Mouse (Mus musculus) heart, postnatal 4 days (tissue): ENCODE data around the gene Fignl2. TPM values are rescaled to one million over a fixed set of nuclear protein-coding genes. Genes with fewer than 3 reads are reported as not detected.

ENCODE experiments used
- DNase-seq: peaks from one replicate; pipeline ENCODE4 v3.0.0; 2021
- total RNA-seq, 2 experiments: library from RNA; stranded (reverse); gene quantifications; 2 replicates each; pipeline ENCODE4 v1.2.3; 2021

Fignl2 gene
- total RNA-seq, 2 experiments from 2014 or later = 3.2 to 4.2 TPM

DNA sequence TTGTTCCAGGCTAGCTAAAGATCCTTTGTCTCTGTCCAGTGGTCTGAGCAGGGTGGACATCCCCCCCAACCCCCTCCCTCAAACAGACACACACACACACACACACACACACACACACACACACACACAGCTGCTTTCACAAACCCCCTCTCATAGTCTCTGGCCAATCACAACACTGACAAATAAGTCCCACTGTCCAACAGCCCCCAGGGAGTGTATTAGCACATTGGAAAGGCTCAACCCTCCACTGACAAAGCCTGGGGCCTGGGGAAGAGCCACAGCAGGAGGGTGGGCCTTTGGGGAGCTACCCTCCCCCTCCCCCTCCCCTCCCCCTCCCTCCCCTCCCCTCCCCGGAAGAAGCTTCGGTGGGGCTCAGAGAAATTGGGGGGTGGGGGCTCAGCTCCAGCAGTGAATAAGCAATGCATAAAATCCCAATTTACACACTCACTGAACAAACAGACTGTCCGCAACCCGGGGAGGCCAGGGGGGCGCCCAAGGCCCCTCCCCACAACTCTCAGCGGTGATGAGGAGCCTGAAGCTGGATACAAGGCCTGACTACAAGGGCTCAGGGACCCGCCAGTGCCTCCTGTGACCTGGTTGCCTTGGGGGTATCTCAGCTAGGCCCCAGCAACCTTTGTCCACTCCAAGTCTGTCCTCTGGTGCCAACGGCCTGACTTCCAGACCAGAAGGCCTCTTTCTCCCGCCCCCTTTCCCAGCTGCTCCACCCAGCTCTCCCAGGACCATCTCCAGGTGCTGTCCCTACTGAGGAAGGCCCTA is 11.3 kb downstream of the Fignl2 start:
- DNase-seq = no peak

DNA sequence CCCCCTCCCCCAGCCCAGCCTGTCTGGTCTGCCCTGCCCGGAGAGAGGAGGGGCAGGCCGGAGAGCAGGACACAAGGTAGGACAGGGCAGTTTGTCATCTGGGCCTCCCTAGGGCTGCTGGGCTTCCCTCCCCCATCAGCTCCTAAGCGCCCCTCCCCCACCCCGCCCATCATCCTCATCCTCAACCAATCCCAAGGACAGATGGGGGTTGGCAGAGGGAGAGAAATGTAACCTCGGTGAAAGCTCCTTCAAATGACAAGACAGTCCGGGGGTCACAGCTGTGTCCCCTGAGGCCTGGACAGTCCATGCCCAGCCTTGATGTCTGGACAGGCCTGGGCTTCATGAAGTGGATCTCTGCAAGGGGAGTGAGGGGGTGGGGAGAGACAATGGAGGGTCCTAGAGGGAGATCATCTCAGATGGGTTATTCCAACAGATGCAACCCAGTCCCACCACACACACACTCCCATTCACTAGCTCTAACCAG is 12.0 kb downstream of the Fignl2 start:
- no peak for DNase-seq

DNA sequence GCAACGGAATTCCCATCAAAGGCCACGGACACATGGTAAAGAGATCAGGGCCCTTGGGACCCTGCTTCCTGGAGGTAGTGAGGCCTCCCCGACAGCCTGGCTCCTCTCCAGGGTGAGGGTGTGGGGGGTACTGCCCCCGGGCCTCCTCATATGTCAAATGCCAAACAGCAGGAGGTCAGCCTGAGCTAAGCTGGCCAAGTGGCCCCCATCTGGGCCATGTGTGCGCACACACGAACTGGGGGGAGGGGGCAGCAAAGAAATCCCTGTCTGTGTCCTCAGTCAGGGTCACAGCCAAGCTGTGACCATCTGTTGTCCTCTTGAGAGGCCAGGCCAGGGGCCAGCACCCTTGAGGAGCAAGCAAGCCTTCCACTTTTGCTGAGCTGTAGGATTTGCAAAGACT is 13.3 kb downstream of the Fignl2 start:
- DNase-seq = peak; percentile 57

DNA sequence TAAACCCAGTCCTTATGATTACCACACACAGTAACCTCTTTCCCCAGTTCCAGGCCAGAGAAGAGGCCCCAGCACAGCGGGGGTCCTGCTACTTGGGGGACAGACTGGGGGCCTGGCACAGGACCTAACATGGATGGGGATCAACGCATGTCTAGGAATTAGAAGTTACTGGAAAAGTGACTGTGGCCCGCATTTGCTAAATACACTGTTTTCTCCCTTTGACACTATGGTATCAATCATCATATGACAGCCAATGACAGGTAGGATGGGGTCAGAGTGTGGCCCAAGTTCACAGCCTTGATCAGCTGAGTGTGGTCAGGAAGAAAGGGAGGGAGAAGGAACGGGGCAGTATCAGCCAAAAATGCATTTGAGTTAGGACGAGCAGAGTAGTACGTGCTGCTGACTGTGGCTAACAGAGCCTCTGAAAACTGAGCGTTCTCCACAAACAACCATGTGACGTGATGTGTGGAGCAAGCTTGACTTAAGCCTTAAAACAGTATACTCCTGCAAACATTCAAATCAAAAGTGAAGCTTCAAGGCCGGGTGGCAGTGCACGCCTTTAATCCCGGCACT is 18.0 kb downstream of the Fignl2 start:
- DNase-seq = no peak

DNA sequence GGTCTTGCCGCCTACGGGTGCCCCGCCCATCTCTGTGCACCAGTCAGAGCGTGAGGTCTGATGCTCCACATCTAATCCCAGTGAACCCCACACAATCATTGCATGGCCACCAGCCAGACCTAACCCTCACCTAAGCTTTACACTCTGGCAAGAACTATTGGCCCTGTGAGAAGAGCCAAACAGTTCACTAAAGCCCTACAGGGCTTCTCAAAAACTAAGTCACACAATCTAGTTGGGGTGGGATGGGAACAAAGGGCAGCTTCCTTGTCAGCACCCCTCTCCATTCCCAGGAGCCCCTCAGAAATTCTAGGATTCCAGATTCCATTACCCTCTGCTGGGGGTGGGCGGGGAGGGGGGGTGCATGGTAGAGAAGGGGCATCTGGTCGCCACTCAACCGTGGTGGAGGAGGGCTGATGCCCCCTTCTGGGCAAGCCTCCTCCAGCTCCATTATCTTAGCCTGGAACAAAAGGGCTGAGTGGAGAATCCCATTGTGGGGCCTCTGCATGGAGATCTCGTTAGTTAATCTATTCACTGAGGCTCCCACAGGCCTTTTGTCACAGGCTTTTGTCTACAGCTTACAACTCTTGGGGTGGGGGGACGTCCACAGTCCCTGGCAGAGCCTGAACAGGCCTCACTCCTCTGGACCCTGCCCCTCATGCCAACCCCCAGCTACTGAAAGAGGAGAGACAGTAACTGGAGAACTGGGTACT is 18.6 kb downstream of the Fignl2 start:
- no peak for DNase-seq

DNA sequence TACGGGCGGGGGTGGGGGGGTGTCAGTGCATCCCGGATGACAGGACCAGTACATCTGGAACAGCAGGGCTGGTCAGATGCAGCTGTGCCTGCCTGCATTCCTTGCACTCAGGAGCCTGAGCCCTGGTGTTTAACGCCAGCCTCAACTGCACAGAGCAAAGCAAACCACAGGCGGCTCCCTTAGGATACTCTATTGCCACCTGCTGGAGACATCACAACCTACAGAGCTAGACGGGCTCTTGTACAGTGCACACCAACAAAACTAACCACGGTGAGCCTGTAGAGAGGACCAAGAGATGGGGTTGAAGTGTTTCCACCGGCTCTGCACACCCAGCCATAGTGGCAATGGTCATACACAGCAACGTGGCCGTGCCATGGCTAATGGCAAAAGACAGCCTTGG is 22.1 kb downstream of the Fignl2 start:
- DNase-seq = peak; percentile 68

DNA sequence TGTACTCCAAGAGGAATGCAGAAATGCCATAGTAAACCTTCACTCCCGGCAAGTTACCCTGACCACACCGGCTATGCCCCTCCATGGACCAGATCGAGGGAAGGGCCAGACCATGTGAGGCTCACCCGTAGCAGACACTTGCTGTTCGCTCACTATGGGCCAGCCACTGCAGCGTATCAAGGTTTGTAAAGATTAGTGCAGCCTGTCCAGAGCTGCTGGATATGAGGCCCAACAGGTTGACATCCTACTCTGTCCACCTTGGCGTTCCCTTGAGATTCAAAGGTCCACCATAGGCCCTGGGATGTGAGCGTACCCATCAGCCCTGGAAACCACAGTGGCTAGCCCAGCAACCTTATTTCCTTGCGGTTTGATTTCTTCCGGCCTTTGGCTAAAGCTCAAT is 23.8 kb downstream of the Fignl2 start:
- no peak for DNase-seq

DNA sequence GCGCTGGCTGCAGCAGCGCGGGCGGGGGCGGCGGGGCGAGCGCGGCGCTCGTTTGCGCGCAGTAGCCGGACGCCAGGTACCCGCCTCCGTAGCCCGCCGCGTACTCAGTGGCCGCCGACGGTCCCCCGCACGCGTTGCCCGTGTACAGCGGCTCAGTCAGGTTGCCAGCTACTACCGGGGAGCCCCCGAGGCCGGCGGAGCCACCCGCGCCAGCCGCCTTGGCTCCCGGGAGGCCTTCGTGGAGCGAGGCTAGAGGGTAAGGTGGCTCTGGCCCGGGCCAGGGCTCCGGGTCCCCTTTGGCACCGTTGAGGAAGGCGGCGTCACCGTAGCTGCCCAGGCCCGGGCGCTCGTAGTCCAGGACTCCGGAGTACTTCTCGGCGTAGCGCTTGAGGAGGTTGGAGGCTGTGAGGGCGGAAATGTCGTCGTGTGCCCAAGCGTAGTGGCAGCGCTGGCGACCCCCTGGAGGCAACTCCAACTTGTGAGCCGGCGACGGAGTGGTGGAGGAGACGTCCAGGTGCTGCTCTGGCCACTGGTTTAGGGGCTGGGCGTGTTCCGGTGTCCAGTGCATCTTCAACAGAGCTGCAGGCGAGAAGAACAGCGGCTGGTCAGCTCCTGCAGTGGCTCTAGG is 24.4 kb downstream of the Fignl2 start:
- no peak for DNase-seq

DNA sequence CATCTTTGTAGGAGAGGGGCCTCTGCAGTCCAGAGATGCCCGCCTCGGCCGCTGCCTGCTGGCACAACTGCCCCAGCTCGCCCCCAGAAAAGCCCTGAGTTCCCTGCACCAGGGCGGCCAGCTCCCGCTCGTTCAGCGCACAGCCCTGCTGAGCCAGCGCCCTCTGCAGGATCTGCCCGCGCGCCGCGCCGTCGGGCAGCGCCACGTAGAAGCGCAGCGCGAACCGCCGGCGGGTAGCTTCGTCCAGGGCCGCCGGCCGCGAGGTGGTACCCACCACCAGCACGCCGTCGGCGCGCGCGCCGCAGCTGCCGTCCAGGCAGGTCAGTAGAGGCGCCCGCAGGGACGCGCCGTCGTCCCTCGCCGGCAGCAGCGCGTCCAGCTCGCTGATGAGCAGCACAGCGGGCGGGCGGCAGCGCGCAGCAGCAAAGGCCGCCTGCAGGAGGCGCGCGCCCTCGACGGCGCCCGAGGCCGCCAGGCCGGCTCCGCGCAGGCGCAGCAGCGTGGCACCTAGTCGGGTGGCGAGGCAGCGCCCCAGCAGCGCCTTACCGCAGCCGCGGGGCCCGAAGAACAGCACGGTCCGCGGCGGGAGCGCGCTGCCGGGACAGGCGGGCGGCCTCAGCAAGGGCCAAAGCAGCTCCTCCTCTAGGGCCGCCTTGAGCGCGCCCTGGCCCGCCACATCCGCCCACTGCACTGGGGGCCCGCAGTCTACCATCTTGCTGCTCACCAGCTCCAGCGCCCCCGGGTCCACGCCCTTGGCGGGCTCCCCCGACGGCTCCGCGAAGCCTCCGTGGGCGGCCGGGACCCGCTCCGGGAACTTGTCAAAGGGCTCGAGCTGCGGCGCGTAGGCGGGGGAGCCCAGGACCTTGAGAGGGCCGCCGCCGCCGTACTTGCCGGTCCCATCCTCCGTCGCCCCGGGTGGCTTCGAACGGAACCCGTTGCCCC is 25.5 kb downstream of the Fignl2 start:
- peak; percentile 48 for DNase-seq

DNA sequence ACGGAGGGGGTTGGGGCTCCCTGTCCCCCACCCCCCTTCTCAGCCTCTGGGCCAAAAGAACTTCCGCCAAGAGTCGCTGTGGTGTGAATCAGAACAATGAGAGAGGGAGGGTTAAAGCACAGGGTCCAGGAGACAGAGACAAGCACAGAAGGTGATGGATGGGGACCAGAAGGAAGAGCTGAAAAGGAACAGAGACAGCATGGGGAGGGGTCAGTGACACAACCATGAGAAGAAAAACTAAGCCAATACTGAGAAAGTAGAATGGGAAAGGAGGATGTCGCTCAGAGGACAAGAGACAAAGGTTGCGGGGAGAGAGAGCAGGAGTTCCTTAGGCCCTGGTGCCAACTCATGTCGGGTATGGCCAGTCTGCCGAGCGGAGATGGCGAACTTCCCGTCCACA is 26.5 kb downstream of the Fignl2 start:
- no peak for DNase-seq

DNA sequence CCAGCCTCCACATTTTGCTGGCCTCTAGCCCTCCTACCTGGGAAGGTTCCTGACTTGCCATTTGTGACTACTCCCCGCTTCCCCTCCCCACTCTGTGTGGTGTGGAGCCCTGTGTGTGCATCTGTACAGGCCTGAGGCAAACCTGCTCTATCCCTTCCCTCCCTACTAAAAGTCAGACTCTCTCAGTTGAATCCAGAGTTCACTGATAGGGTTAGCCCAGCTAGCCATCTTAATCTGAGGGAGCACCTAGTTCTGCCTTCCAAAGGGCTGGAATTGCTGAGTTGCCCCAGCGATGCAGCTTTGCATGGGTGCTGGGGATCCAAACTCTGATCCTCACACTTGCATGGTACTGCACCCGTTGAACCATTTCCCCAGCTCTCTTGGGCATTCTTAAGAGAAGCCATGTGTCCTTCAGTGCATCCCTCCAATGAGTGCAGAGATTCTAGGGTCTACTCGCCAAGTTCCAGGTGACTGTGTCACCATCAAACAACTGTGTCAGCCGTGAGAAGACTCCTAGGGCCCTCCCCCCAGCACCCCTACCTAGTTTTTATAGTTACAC is 29.9 kb downstream of the Fignl2 start:
- no peak for DNase-seq

DNA sequence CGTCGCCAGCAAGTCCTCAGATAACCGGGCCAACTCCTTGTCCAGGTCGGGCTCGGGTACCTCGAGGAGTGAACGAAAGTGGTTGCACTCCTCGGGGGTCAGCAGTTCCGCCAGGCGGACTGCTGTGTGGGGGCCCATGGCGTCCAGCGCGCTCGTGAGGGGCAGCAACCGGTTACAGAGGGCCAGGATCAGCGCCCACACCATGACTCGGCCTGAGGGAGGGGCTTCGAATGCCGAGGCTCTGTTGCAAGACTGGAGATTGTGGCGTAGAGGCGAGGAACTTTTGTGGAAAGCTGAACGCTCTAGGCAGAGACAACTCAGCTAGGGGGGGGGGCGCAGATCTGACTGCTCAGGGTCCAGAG is 31.2 kb downstream of the Fignl2 start, which contains the start of gene Gm47841:
TSS of gene Gm47841 (minus strand) at position 204 of the 362 bp plus-strand sequence.
- peak; percentile 48 for DNase-seq

DNA sequence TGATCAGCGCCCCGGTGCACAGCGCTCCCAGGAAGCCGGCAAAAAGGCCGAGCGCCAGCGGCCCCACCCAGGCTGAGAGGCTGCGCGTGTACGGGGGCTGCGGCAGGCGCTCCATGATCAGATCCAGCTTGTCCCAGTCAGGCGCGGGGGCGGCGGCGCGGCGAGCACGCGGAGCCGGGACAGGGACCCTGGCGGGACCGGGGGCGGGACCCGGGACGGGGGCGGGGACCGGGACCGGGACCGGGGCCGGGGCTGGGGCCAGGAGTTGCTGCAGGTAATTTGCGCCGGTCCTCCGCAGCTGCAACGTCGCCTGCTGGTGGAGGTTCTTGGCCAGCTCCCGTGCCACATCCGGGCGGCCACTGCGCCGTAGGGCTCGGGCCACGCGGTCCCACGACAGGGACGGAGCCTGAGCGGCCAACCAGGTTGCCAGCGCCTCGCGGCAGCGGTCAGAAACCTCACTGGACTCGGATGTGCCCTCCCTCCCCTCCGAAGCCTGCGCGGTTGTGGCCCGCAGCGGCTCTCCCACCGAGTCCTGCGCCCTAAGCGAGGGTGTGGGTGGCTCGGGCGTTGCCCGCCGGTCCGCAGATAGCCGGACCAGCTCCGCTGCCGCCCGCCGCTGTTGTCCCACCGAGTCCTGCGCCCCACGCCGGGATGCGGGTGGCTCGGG is 31.7 kb downstream of the Fignl2 start:
- peak; percentile 56 for DNase-seq

DNA sequence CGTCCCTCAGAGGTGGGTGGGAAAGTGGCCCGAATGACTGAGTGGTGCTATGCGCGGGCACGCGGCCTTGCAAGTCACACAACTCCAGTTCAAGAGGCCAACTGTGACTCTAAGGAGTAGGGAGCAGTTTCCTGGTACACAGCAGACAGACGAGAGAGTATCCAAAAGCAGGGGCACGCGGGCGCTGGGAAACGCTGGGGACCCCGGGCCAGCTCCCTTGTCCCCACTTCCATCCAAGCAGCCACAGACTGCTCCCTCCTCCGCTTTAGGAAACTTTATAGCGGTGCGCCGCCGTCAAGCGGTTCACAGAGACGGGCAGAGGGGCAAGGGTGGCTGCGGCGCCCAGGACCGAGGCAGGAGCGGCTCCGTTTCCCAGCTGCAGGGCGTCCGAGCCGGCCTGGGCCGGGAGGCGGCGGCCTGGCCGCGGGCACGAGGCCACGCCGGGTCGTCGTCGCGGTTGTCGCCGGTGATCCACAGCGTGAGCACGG is 32.3 kb downstream of the Fignl2 start:
- peak; percentile 30 for DNase-seq

DNA sequence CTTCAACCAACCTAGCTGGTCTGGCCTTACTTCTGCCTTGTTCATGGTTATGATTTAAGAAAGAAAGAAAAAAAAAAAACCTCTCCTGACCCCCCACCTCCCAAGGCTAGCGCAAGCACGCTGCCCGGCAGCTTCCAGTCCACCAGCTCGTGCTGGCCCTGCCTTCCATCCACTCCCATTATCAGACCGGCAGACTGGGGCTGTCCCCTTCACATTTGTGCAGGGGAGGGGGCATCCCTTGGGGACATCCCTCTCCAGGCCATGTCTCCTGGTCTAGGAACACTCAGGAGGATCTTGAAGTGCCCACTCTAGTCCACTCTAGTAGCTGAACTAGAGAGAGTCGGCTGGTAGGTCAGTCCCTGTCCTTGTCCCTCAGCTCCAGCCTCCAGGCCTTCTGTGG is 33.8 kb downstream of the Fignl2 start:
- no peak for DNase-seq

DNA sequence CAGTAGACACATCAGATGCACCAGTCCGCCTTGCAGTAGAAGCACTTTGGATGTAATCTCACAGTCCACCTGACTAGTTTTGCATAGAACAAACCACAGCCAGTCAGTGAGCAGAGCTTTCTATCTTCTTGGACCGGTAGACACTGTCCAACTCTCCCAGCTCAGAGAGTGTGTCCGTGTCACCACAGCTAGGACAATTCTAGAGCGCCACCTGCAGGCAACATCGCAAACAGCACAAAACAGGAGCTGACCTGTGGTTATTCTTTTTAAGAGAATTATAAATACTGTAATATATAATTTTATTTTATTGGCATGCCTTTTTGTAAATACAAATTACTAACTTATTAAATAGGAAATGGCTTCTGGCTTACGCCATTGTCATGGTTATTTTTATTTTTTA is 35.8 kb downstream of the Fignl2 start:
- peak; percentile 78 for DNase-seq

DNA sequence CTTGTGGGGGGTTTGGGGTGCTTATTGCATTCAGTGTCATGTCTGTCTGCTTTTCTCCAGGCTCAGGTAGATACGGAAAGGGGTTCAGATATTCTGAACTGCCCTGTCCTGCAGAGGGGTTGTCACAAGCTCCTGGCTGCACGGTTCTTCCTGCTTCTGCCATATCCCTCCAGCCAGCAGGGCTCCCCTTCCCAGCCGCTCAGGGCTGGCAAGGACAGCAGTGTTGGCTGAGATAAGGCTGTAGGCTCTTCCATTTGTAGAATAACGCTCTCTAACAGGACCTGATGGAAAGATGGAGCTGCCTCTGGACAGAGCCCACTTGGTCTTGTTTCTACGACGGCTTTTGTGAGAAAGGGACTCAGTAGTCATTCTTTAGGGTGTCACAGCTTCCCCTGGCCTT is 36.4 kb downstream of the Fignl2 start:
- no peak for DNase-seq

DNA sequence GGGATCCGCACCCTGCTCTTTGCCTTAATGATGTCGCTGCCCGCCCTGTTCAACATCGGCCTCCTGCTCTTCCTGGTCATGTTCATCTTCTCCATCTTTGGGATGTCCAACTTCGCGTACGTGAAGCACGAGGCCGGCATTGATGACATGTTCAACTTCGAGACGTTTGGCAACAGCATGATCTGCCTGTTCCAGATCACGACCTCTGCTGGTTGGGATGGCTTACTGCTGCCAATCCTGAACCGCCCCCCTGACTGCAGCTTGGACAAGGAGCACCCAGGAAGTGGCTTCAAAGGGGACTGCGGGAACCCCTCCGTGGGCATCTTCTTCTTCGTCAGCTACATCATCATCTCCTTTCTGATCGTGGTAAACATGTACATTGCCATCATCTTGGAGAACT is 38.7 kb downstream of the Fignl2 start:
- peak; percentile 32 for DNase-seq

DNA sequence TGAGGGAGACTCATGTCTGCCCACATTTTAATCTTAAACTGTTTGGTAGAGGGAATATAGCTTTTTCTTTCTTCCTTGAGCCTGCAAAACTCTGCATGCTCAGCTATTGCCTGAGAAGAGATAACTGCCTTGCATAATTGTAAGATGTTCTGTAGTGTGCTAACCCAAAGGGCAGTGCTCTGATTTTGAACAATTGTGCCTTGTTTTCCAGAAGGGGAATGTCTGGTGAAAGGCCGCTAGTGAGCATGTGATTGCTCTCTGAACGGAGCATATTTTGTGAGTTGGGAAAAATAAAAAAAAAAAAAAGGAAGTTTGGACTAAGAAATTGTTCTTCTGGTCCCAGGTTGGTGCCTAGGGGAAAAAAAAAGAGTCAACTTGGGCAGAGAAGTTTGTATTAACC is 49.4 kb downstream of the Fignl2 start:
- DNase-seq = no peak

DNA sequence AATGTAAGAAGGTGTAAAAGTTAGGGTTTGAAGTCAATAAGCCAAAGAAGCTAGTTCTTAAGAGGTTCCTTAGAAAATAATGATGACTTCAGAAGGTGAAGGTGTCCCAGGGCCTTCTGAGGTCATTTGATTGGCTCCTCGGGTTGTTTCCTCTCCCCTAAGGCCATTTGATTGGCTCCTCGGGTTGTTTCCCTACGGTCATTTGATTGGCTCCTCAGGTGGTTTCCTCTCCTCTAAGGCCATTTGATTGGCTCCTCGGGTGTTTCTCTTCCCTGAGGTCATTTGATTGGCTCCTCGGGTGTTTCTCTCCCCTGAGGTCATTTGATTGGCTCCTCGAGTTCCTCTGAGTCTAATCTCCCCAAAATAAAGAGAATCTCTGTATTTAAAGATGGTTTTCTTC is 67.0 kb downstream of the Fignl2 start:
- no peak for DNase-seq
